Mouse (Mus musculus) liver, embryonic 15.5 days (tissue): ENCODE measurements at regions not wholly inside any gene's neighbourhood (a gene's known extent, or its start where the extent isn't known, plus 50 kb on each side); places are given as distances from the start of the nearest gene placed in this dataset.

Experiments
- ATAC-seq: fragments of 200-750 bp; cut with Nextera tagmentation; 2 replicates; pipeline ENCODE4 v1.8.0; 2017; ENCODE audit warnings: moderate number of reproducible peaks, mild to moderate bottlenecking, moderate library complexity; ENCODE audit not compliant: insufficient read depth
- H3K27ac ChIP-seq: fragments of 300-500 bp; sonication (generic); replicated peaks from 2 replicates; pipeline ENCODE4 v1.5.1; 2015; ENCODE audit warnings: mild to moderate bottlenecking, inconsistent platforms
- H3K27me3 ChIP-seq: fragments of 300-500 bp; sonication (generic); 2 replicates; pipeline ENCODE4 v1.6.1; 2015; ENCODE audit warnings: mild to moderate bottlenecking, inconsistent platforms
- H3K36me3 ChIP-seq: fragments of 300-500 bp; sonication (generic); replicated peaks from 2 replicates; pipeline ENCODE4 v1.6.1; 2015; ENCODE audit warnings: moderate library complexity, mild to moderate bottlenecking, inconsistent platforms
- H3K4me1 ChIP-seq: fragments of 300-500 bp; sonication (generic); replicated peaks from 2 replicates; pipeline ENCODE4 v1.6.1; 2015; ENCODE audit warnings: inconsistent platforms
- H3K4me2 ChIP-seq: fragments of 300-500 bp; sonication (generic); 2 replicates; pipeline ENCODE4 v1.6.1; 2015; ENCODE audit warnings: moderate library complexity, mild to moderate bottlenecking, inconsistent platforms
- H3K4me3 ChIP-seq: fragments of 300-500 bp; sonication (generic); replicated peaks from 2 replicates; pipeline ENCODE4 v1.5.1; 2015; ENCODE audit warnings: mild to moderate bottlenecking, inconsistent platforms
- H3K9ac ChIP-seq: fragments of 300-500 bp; sonication (generic); 2 replicates; pipeline ENCODE4 v1.6.1; 2015; ENCODE audit warnings: moderate library complexity, mild to moderate bottlenecking, inconsistent platforms
- H3K9me3 ChIP-seq: fragments of 300-500 bp; sonication (generic); replicated peaks from 2 replicates; pipeline ENCODE4 v1.6.1; 2016; ENCODE audit warnings: inconsistent platforms
- WGBS: fragments of 180-500 bp; shearing (Covaris S2); methylation state at CpG from one replicate; pipeline ENCODE4 v1.1.7; 2015; ENCODE audit warnings: mixed read lengths; ENCODE audit not compliant: insufficient replicate concordance; 5-methylcytosine and 5-hydroxymethylcytosine counted together

- no peak overlapping the region for H3K9ac ChIP-seq
- H3K27me3 ChIP-seq, result no peaks in the 10 kb centered on the region
- ATAC-seq, result no peak
- WGBS, result 50% methylated on average over 5 of the region's 5 CpGs
- no peaks in the 10 kb centered on the region for H3K4me1 ChIP-seq
- no peak overlapping the region for H3K4me2 ChIP-seq
- no peaks in the 10 kb centered on the region for H3K9me3 ChIP-seq
- no peak overlapping the region for H3K4me3 ChIP-seq
- H3K27ac ChIP-seq, result no peak overlapping the region
- H3K36me3 ChIP-seq, result no peaks in the 10 kb centered on the region
Measured at GRCm38 (mm10) chr12:106963762-106964161, 524.7 kb upstream of the 3110018I06Rik start.

GRCm38 (mm10) chr12:106969873-106970272 lies 518.6 kb upstream of the 3110018I06Rik start:
- Histone ChIP-seq H3K9ac (no peak overlapping the region), H3K4me2 (no peak overlapping the region), H3K9me3 (no peaks in the 10 kb centered on the region), H3K27ac (no peak overlapping the region), H3K4me1 (no peaks in the 10 kb centered on the region), H3K27me3 (no peaks in the 10 kb centered on the region), H3K36me3 (no peaks in the 10 kb centered on the region), H3K4me3 (no peak overlapping the region)
- no peak for ATAC-seq
- 48% methylated on average over 5 of the region's 5 CpGs for WGBS

- Histone ChIP-seq H3K27ac (no peak overlapping the region), H3K27me3 (no peaks in the 10 kb centered on the region), H3K36me3 (no peaks in the 10 kb centered on the region), H3K4me1 (no peaks in the 10 kb centered on the region), H3K9me3 (no peaks in the 10 kb centered on the region), H3K4me3 (no peak overlapping the region), H3K9ac (no peak overlapping the region), H3K4me2 (no peak overlapping the region)
- WGBS, result 35% methylated on average over 3 of the region's 3 CpGs
- ATAC-seq, result no peak
Measured at GRCm38 (mm10) chr12:106992421-106992820, 496.0 kb upstream of the 3110018I06Rik start.

- Histone ChIP-seq H3K4me3 (no peak overlapping the region), H3K4me2 (no peak overlapping the region), H3K4me1 (no peaks in the 10 kb centered on the region), H3K36me3 (no peaks in the 10 kb centered on the region), H3K9ac (no peak overlapping the region), H3K9me3 (no peaks in the 10 kb centered on the region), H3K27ac (no peak overlapping the region), H3K27me3 (no peaks in the 10 kb centered on the region)
- WGBS, result 62% methylated on average over 4 of the region's 4 CpGs
- ATAC-seq, result no peak
Measured at GRCm38 (mm10) chr12:106993011-106993410, 495.4 kb upstream of the 3110018I06Rik start.

- Histone ChIP-seq H3K4me1 (no peaks in the 10 kb centered on the region), H3K9ac (no peak overlapping the region), H3K9me3 (no peaks in the 10 kb centered on the region), H3K4me2 (no peak overlapping the region), H3K4me3 (no peak overlapping the region), H3K27me3 (no peaks in the 10 kb centered on the region), H3K27ac (no peak overlapping the region), H3K36me3 (no peaks in the 10 kb centered on the region)
- WGBS, result 56% methylated on average over 20 of the region's 20 CpGs
- ATAC-seq, result no peak
Measured at GRCm38 (mm10) chr12:107010995-107011786, 477.2 kb upstream of the 3110018I06Rik start.

- Histone ChIP-seq H3K36me3 (no peaks in the 10 kb centered on the region), H3K27ac (no peak overlapping the region), H3K4me3 (no peak overlapping the region), H3K4me1 (no peaks in the 10 kb centered on the region), H3K27me3 (no peaks in the 10 kb centered on the region), H3K9ac (no peak overlapping the region), H3K4me2 (no peak overlapping the region), H3K9me3 (no peaks in the 10 kb centered on the region)
- ATAC-seq, result no peak
- 45% methylated on average over 2 of the region's 2 CpGs for WGBS
Measured at GRCm38 (mm10) chr12:107016801-107017200, 471.6 kb upstream of the 3110018I06Rik start.

GRCm38 (mm10) chr12:107021806-107022205 lies 466.6 kb upstream of the 3110018I06Rik start:
- no peaks in the 10 kb centered on the region; the same call in 1 of the 2 replicates for H3K27me3 ChIP-seq
- H3K4me1 ChIP-seq, result no peaks in the 10 kb centered on the region
- H3K4me3 ChIP-seq, result no peak overlapping the region
- no peak overlapping the region for H3K9ac ChIP-seq
- no peak overlapping the region for H3K4me2 ChIP-seq
- H3K27ac ChIP-seq, result no peak overlapping the region
- no peaks in the 10 kb centered on the region for H3K9me3 ChIP-seq
- H3K36me3 ChIP-seq, result no peaks in the 10 kb centered on the region
- ATAC-seq, result no peak
- WGBS, result 37% methylated on average over 1 of the region's 1 CpGs

- H3K27me3 ChIP-seq, result no peaks in the 10 kb centered on the region; the same call in 1 of the 2 replicates
- no peak for ATAC-seq
- H3K27ac ChIP-seq, result no peak overlapping the region
- no peaks in the 10 kb centered on the region for H3K9me3 ChIP-seq
- no peaks in the 10 kb centered on the region for H3K4me1 ChIP-seq
- 63% methylated on average over 5 of the region's 5 CpGs for WGBS
- no peak overlapping the region for H3K4me2 ChIP-seq
- no peak overlapping the region for H3K4me3 ChIP-seq
- H3K36me3 ChIP-seq, result no peaks in the 10 kb centered on the region
- H3K9ac ChIP-seq, result no peak overlapping the region
Measured at GRCm38 (mm10) chr12:107026821-107027220, 461.6 kb upstream of the 3110018I06Rik start.

- 35% methylated on average over 23 of the region's 23 CpGs for whole genome bisulfite sequencing
- H3K9ac ChIP-seq, result no peak overlapping the region
- no peak for ATAC-seq
Measured at GRCm38 (mm10) chr12:107027842-107028549, 460.4 kb upstream of the 3110018I06Rik start.

GRCm38 (mm10) chr12:107028985-107029384 lies 459.4 kb upstream of the 3110018I06Rik start:
- H3K27me3 ChIP-seq, result no peaks in the 10 kb centered on the region; the same call in 1 of the 2 replicates
- no peak overlapping the region for H3K4me2 ChIP-seq
- H3K9me3 ChIP-seq, result 0 out of 2 replicates have a peak, but pooled peaks cover 4% of the 10 kb centered on the region
- no peak overlapping the region for H3K4me3 ChIP-seq
- H3K9ac ChIP-seq, result no peak overlapping the region
- WGBS, result 39% methylated on average over 1 of the region's 1 CpGs
- no peaks in the 10 kb centered on the region for H3K36me3 ChIP-seq
- no peak overlapping the region for H3K27ac ChIP-seq
- H3K4me1 ChIP-seq, result no peaks in the 10 kb centered on the region
- ATAC-seq, result no peak

More at GRCm38 (mm10) chr12:107027842-107028549, 460.4 kb upstream of the 3110018I06Rik start:
- H3K4me1 ChIP-seq, result no peaks in the 10 kb centered on the region
- no peaks in the 10 kb centered on the region for H3K36me3 ChIP-seq
- H3K9me3 ChIP-seq, result no peaks in the 10 kb centered on the region
- H3K27me3 ChIP-seq, result no peaks in the 10 kb centered on the region; the same call in 1 of the 2 replicates
- H3K27ac ChIP-seq, result no peak overlapping the region
- H3K4me3 ChIP-seq, result no peak overlapping the region
- H3K4me2 ChIP-seq, result no peak overlapping the region

GRCm38 (mm10) chr12:107036357-107036756 lies 452.1 kb upstream of the 3110018I06Rik start:
- Histone ChIP-seq H3K4me1 (no peaks in the 10 kb centered on the region), H3K27ac (no peak overlapping the region), H3K4me2 (no peak overlapping the region), H3K36me3 (no peaks in the 10 kb centered on the region), H3K9ac (no peak overlapping the region), H3K27me3 (no peaks in the 10 kb centered on the region), H3K9me3 (0 out of 2 replicates have a peak, but pooled peaks cover 5% of the 10 kb centered on the region), H3K4me3 (no peak overlapping the region)
- WGBS, result 67% methylated on average over 6 of the region's 6 CpGs
- ATAC-seq, result no peak
